In genomic region chr6:87018874-87019273, GRCm38 (mm10) we compare ENCODE assay signal across 34 mouse cellular contexts.
"Had no signal": no experiment of that assay in that cellular context is flagged by ENCODE, and none has a peak within 500 bp of the region (broad histone marks: within the 10 kb centered on the region; RNA-seq: fewer than 3 reads in every experiment).

No protein-coding gene starts in this region.

- H3K9ac ChIP-seq: heart, embryonic 12.5 days; heart, embryonic 13.5 days; heart, embryonic 15.5 days; hindbrain, embryonic 12.5 days; hindbrain, embryonic 13.5 days; hindbrain, embryonic 14.5 days; hindbrain, embryonic 15.5 days; intestine, embryonic 15.5 days; kidney, embryonic 15.5 days had no signal

- H3K4me1 ChIP-seq: heart, embryonic 12.5 days; hindbrain, embryonic 10.5 days; hindbrain, embryonic 12.5 days; hindbrain, embryonic 13.5 days; hindbrain, embryonic 15.5 days; intestine, embryonic 15.5 days; kidney, embryonic 15.5 days had no signal

- H3K4me2 ChIP-seq: heart, embryonic 12.5 days; heart, embryonic 13.5 days; heart, embryonic 15.5 days; hindbrain, embryonic 12.5 days; hindbrain, embryonic 13.5 days; hindbrain, embryonic 14.5 days; hindbrain, embryonic 15.5 days; intestine, embryonic 15.5 days; kidney, embryonic 15.5 days had no signal

- H3K9me3 ChIP-seq: hindbrain, embryonic 13.5 days; hindbrain, embryonic 15.5 days; intestine, embryonic 15.5 days had no signal

- H3K4me3 ChIP-seq: heart, embryonic 12.5 days; heart, embryonic 13.5 days; heart, embryonic 15.5 days; hindbrain, embryonic 10.5 days; hindbrain, embryonic 12.5 days; hindbrain, embryonic 13.5 days; hindbrain, embryonic 15.5 days; intestine, embryonic 15.5 days; kidney, embryonic 15.5 days; layer of hippocampus, adult 2 months; left cerebral cortex, adult 2 months had no signal

- ATAC-seq: hindbrain, embryonic 16.5 days; hindbrain, postnatal 0 days; inflammation-experienced regulatory T-cells, adult 6 months; intestine, embryonic 15.5 days; intestine, embryonic 16.5 days; intestine, postnatal 0 days had no signal

- H3K27ac ChIP-seq: heart, embryonic 13.5 days; heart, embryonic 15.5 days; hindbrain, embryonic 10.5 days; hindbrain, embryonic 12.5 days; hindbrain, embryonic 13.5 days; hindbrain, embryonic 14.5 days; hindbrain, embryonic 15.5 days; hindbrain, postnatal 0 days; intestine, embryonic 15.5 days; kidney, embryonic 15.5 days; kidney, postnatal 0 days; layer of hippocampus, adult 2 months; left cerebral cortex, adult 2 months had no signal

- DNase-seq: heart, postnatal 10 days; heart, postnatal 14 days; heart, postnatal 36 days; heart, postnatal 4 days; kidney, adult 11 months; kidney, adult 18-20 months; kidney, adult 2 months; kidney, adult 8-10 months; kidney, adult 9 months; kidney, postnatal 10 days; kidney, postnatal 14 days; kidney, postnatal 25 days; kidney, postnatal 36 days; kidney, postnatal 4 days; layer of hippocampus, adult 9-11 months; layer of hippocampus, postnatal 36 days had no signal

- H3K27me3 ChIP-seq: heart, embryonic 12.5 days; heart, embryonic 13.5 days; heart, embryonic 15.5 days; hindbrain, embryonic 12.5 days; hindbrain, embryonic 13.5 days; hindbrain, embryonic 15.5 days; intestine, embryonic 15.5 days; kidney, embryonic 15.5 days had no signal
